Mouse (Mus musculus): ENCODE measurements around the gene Fbxo2.
A peak's percentile ranks its signal among the peaks of the same experiment; 100 is the strongest.
"Not testable (repeated sequence)": the region's sequence is repeated elsewhere in the genome, so short reads cannot be mapped to it uniquely, and the experiment has no call there.

The Fbxo2 gene

GRCm38 (mm10) chr4:148160436-148161390 lies at the start of gene Fbxo2, which contains the start of gene Fbxo44:
Gene Fbxo2 (plus strand): TSS chr4:148160621.
Gene Fbxo44 (minus strand): TSS chr4:148160482.
- no peak for DNase-seq (ENCODE audit: low read depth, low spot score)

GRCm38 (mm10) chr4:148112519-148112918 lies 47.9 kb upstream of the Fbxo2 start:
- no peak for DNase-seq (ENCODE audit: low read depth, low spot score)

GRCm38 (mm10) chr4:148114758-148115391 lies 45.5 kb upstream of the Fbxo2 start:
- DNase-seq (ENCODE audit: low read depth, low spot score): peak; percentile 73

- DNase-seq (ENCODE audit: low read depth, low spot score): no peak
Measured at GRCm38 (mm10) chr4:148115467-148115866, 45.0 kb upstream of the Fbxo2 start.

GRCm38 (mm10) chr4:148116657-148117056 lies 43.8 kb upstream of the Fbxo2 start:
- DNase-seq (ENCODE audit: low read depth, low spot score): no peak

- DNase-seq (ENCODE audit: low read depth, low spot score): no peak
Measured at GRCm38 (mm10) chr4:148117392-148117791, 43.0 kb upstream of the Fbxo2 start.

GRCm38 (mm10) chr4:148119578-148119977 lies 40.8 kb upstream of the Fbxo2 start:
- not testable (repeated sequence) for DNase-seq (ENCODE audit: low read depth, low spot score)

- DNase-seq (ENCODE audit: low read depth, low spot score): no peak
Measured at GRCm38 (mm10) chr4:148120555-148120954, 39.9 kb upstream of the Fbxo2 start.

GRCm38 (mm10) chr4:148121362-148121761 lies 39.1 kb upstream of the Fbxo2 start:
- no peak for DNase-seq (ENCODE audit: low read depth, low spot score)

GRCm38 (mm10) chr4:148121982-148122693 lies 38.3 kb upstream of the Fbxo2 start:
- DNase-seq (ENCODE audit: low read depth, low spot score): no peak

- no peak for DNase-seq (ENCODE audit: low read depth, low spot score)
Measured at GRCm38 (mm10) chr4:148122694-148123066, 37.7 kb upstream of the Fbxo2 start.

GRCm38 (mm10) chr4:148128241-148128640 lies 32.2 kb upstream of the Fbxo2 start:
- no peak for DNase-seq (ENCODE audit: low read depth, low spot score)

GRCm38 (mm10) chr4:148128672-148129071 lies 31.7 kb upstream of the Fbxo2 start:
- DNase-seq (ENCODE audit: low read depth, low spot score): no peak

GRCm38 (mm10) chr4:148130133-148130532 lies 30.3 kb upstream of the Fbxo2 start, which contains the start of gene Mad2l2:
Gene Mad2l2 (plus strand): TSS chr4:148130384.
- DNase-seq (ENCODE audit: low read depth, low spot score): no peak

- no peak for DNase-seq (ENCODE audit: low read depth, low spot score)
Measured at GRCm38 (mm10) chr4:148130561-148131413, 29.6 kb upstream of the Fbxo2 start, which contains the start of gene Draxin. Gene Draxin (minus strand): TSS chr4:148130698.

- DNase-seq (ENCODE audit: low read depth, low spot score): no peak
Measured at GRCm38 (mm10) chr4:148131497-148132081, 28.8 kb upstream of the Fbxo2 start.

- DNase-seq (ENCODE audit: low read depth, low spot score): no peak
Measured at GRCm38 (mm10) chr4:148134988-148135387, 25.4 kb upstream of the Fbxo2 start.

- no peak for DNase-seq (ENCODE audit: low read depth, low spot score)
Measured at GRCm38 (mm10) chr4:148137503-148137902, 22.9 kb upstream of the Fbxo2 start.

GRCm38 (mm10) chr4:148139767-148140097 lies 20.7 kb upstream of the Fbxo2 start:
- no peak for DNase-seq (ENCODE audit: low read depth, low spot score)

- peak; percentile 88 for DNase-seq (ENCODE audit: low read depth, low spot score)
Measured at GRCm38 (mm10) chr4:148140098-148141011, 20.1 kb upstream of the Fbxo2 start.
